Mouse (Mus musculus) spleen, adult 2 months (tissue): ENCODE data around the gene Olfr1444. TPM values are rescaled to one million over a fixed set of nuclear protein-coding genes. Genes with fewer than 3 reads are reported as not detected.

Source experiments
- DNase-seq, 2 experiments: peaks; one replicate each; pipeline versions ENCODE4 v3.0.0 to v3.0.0-alpha.2; 2012 to 2021; ENCODE audit warnings: low spot score in 2 of 2, low read depth in 1 of 2
- H3K27ac ChIP-seq: fragments of 200-500 bp; 2 replicates; pipeline ENCODE4 v1.5.1; 2012; ENCODE audit warnings: low read length, inconsistent platforms; ENCODE audit not compliant: insufficient read depth
- H3K27me3 ChIP-seq: fragments of 200-500 bp; 2 replicates; pipeline ENCODE4 v1.6.1; 2012; ENCODE audit warnings: mild to moderate bottlenecking, moderate library complexity, low read length, inconsistent platforms; ENCODE audit not compliant: control insufficient read depth, insufficient read depth
- H3K36me3 ChIP-seq: fragments of 200-500 bp; 2 replicates; pipeline ENCODE4 v1.6.1; 2012; ENCODE audit warnings: mild to moderate bottlenecking, low read length, inconsistent platforms; ENCODE audit not compliant: control insufficient read depth, insufficient read depth
- H3K4me1 ChIP-seq: fragments of 200-500 bp; 2 replicates; pipeline ENCODE4 v1.6.1; 2011; ENCODE audit warnings: inconsistent platforms; ENCODE audit not compliant: control insufficient read depth, insufficient read depth, insufficient read length
- H3K4me3 ChIP-seq: fragments of 200-500 bp; 2 replicates; pipeline ENCODE4 v1.5.1; 2011; ENCODE audit warnings: mild to moderate bottlenecking, inconsistent platforms; ENCODE audit not compliant: insufficient read depth, insufficient read length; ENCODE audit errors: extremely low read depth
- CTCF ChIP-seq: fragments of 200-500 bp; IDR thresholded peaks from 2 replicates; pipeline ENCODE4 v1.5.1; 2011; ENCODE audit warnings: mild to moderate bottlenecking, inconsistent platforms; ENCODE audit not compliant: insufficient read depth, insufficient read length, insufficient replicate concordance; ENCODE audit errors: extremely low read depth
- POLR2A ChIP-seq: fragments of 200-500 bp; IDR thresholded peaks from 2 replicates; pipeline ENCODE4 v1.6.1; 2011; ENCODE audit warnings: low read depth, low read length, inconsistent platforms
- WGBS: fragments of 180-500 bp; shearing (Covaris S2); methylation state at CpG from one replicate; pipeline ENCODE4 v1.1.7; 2018; 5-methylcytosine and 5-hydroxymethylcytosine counted together
- polyA plus RNA-seq: library from polyadenylated mRNA; depleted of rRNA; stranded (reverse); fragments of >200 nt; gene quantifications from 2 replicates; pipeline ENCODE4 v1.2.3, GENCODE M21; 2012; rRNA removed

The Olfr1444 gene
- polyA plus RNA-seq, result 0.16 and 0.20 TPM in 2 replicates

DNA sequence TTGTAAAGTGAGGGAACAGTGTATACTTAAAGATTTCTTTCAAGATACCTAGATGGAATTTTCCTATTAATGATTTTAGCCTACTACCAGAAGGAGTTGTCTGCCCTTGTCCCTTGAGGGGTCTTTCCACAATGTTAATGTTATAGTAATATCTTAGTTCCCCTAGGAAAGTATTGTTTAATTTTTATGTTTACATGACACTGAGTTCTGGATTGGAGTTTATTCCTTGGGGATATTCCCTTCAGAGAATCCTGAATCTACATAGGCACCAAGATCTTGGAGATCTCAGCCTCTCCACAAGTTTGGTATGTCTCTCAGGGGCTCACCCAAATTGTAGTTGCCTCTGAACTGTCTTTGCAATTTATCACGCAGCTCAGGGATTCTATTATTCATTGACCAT lies at the start of gene Olfr1444:
TSS of gene Olfr1444 (plus strand) at position 301 of the 400 bp plus-strand sequence.
- no peak within 1 kb of the TSS for H3K4me3 ChIP-seq
- no peaks in the 10 kb centered on the region for H3K36me3 ChIP-seq
- 59% methylated on average over 1 of the region's 1 CpGs for WGBS
- TF ChIP-seq POLR2A (no peak), CTCF (no peak)
- DNase-seq, result no peak
- H3K4me1 ChIP-seq, result no peaks in the 10 kb centered on the region
- no peak within 1 kb of the TSS for H3K27ac ChIP-seq
- H3K27me3 ChIP-seq, result no peaks in the 10 kb centered on the region

DNA sequence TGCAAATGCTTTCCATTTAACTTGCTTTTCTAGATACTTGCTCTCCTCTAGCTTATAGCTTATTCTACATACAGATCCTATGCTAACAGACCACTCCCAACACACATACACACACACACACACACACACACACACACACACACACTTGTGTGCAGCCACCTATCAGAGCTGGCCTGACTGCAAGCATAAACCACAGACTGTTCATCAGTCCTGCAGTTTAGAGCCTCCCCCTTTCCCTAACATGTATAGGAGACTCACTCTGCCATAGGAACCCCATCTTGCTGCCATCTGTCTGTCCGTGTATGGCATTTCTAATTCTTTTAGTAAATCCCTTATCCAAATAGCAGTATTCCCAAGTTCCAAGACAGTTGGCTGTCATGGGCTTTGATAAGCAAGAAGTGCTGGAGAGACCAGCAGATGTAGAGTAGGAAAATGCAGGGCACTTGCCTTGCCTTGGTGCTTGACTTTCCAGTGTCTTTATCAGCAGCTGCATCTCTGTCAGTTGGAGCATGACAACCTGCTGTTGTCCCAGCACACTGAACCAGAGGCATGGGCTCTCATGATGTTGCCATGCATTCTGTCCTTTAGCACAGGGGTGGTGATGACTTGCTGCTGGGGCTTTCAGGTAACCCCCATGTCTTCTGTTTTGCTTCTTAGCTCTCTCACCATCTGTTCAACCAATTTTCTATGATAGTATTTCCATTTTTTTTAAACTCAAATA lies 44.3 kb upstream of the Olfr1444 start:
- H3K27ac ChIP-seq, result no peak overlapping the region
- no peaks in the 10 kb centered on the region for H3K4me1 ChIP-seq
- H3K27me3 ChIP-seq, result no peaks in the 10 kb centered on the region
- no peak for DNase-seq
- H3K4me3 ChIP-seq, result no peak overlapping the region
- TF ChIP-seq POLR2A (no peak), CTCF (no peak)
- H3K36me3 ChIP-seq, result peaks cover 11% of the 10 kb centered on the region
- WGBS, result 81% methylated on average over 1 of the region's 1 CpGs

DNA sequence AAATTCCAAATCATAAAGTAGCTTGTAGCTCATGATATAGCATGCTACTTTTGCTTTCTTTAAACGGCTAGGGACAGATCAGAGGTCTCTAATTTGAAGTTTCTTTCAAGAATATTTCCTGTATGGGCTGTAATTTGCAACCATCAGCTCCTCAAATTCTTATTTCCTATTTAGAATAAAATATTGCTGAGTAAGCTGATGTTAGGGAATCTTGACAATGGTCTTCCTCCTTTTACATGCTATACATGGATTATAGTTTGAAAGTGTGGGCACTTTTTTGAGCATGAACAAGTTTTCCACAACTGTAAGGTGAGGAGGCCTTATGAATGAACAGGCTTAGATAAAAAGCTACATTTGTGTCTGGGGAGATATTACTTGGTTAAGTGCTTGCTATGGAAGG lies 43.2 kb upstream of the Olfr1444 start:
- DNase-seq, result no peak
- WGBS, result 67% methylated on average over 1 of the region's 1 CpGs
- Histone ChIP-seq H3K27me3 (no peaks in the 10 kb centered on the region), H3K4me3 (no peak overlapping the region), H3K27ac (no peak overlapping the region), H3K4me1 (no peaks in the 10 kb centered on the region; the same call in 1 of the 2 replicates), H3K36me3 (peaks cover 11% of the 10 kb centered on the region)
- no peak for TF ChIP-seq CTCF
- no peak for TF ChIP-seq POLR2A

DNA sequence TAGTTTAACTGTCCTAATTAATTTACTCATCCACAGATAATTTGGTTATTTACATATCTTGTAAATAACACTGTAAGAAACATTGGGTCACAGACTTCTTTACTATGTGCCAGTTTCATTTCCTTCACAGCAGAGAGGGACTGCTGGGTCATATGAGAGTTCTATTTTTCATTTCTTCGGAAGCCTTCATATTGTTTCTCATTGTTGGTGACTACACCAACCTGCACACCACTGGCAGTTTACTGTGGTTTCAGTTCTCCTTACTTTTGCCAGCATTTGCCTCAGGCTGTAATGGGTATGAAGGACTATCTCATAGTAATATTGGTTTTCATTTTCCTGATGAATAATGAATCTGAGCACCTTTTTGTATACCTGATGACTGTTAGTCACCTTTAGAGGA lies 38.6 kb upstream of the Olfr1444 start:
- no peak for DNase-seq
- 30% methylated on average over 1 of the region's 1 CpGs for WGBS
- TF ChIP-seq CTCF (no peak), POLR2A (no peak)
- H3K36me3 ChIP-seq, result no peaks in the 10 kb centered on the region; the same call in 1 of the 2 replicates
- no peaks in the 10 kb centered on the region for H3K27me3 ChIP-seq
- no peak overlapping the region for H3K27ac ChIP-seq
- H3K4me3 ChIP-seq, result no peak overlapping the region
- no peaks in the 10 kb centered on the region; the same call in none of the 2 replicates for H3K4me1 ChIP-seq

DNA sequence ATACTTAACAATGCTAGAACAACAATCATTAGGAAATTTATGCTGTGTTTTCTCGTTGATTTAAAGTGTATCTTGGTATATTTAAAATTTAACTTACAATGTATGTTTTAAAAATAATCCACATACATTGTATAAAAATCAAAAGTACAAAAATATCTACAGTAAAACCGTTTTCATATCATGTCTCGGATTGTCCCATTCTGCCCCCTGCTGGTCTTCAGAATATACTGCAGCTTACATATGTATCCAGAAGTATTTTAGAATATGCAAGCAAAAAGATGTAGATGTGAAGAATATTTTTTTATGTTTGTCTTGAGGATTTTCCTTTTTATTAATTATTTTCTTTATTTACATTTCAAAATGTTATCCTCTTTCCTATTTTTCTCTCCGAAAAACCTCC lies 36.7 kb upstream of the Olfr1444 start:
- no peaks in the 10 kb centered on the region for H3K27me3 ChIP-seq
- WGBS, result 25% methylated on average over 4 of the region's 4 CpGs
- H3K4me3 ChIP-seq, result no peak overlapping the region
- peak; percentile 30 to 33 for DNase-seq
- H3K4me1 ChIP-seq, result no peaks in the 10 kb centered on the region; the same call in none of the 2 replicates
- TF ChIP-seq POLR2A, result no peak
- TF ChIP-seq CTCF, result no peak
- no peak overlapping the region for H3K27ac ChIP-seq
- H3K36me3 ChIP-seq, result peaks cover 11% of the 10 kb centered on the region

DNA sequence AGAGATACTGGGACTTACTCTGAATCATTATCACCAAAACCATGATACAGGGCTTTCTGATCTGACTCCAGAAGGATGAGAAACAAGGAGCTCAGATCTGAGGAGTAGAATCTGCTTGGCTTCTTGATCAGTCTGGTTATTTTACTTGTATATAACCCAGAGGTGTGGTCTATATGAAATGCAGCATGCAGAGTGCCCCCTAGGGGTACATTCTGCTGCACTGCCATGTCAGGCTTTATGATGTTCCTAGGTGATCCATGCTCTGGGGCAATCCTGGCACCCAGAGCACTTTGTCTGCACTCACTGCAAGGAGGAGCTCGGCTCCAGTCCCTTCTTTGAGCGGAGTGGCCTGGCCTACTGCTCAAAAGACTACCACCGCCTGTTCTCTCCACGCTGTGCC lies 32.5 kb upstream of the Olfr1444 start:
- H3K36me3 ChIP-seq, result peaks cover 19% of the 10 kb centered on the region
- no peak for DNase-seq
- H3K4me3 ChIP-seq, result no peak overlapping the region
- H3K27ac ChIP-seq, result no peak overlapping the region
- H3K27me3 ChIP-seq, result no peaks in the 10 kb centered on the region
- H3K4me1 ChIP-seq, result no peaks in the 10 kb centered on the region
- no peak for TF ChIP-seq CTCF
- TF ChIP-seq POLR2A, result no peak
- whole genome bisulfite sequencing, result 83% methylated on average over 4 of the region's 4 CpGs

DNA sequence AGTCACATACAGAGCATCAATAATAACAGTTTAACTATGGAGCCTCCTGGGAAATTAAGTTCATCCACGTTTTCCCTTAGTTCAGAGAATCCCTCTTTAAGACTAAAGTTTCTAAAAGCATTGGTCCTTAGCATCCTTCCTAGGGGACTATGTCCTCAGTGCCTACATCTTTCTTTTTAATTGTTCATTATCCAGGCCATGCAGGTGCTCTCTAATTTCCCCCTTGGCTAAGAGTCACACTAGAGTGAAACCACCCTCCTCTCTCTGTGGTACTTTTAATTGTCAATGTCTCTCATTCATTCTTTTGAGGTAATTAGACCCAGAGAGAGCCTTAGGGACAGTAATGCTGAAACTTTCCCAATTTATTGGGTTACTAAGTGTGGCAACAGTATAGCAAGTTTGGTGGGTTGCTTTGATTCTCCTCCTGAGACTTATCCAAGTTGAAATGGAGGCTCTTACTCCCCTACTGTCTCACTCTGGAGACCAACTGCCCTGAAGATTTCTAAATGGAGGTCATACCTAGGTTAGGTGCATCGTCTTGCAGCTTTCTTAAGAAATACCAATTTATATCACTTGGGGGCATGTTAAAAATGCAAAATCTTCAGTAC lies 26.2 kb upstream of the Olfr1444 start:
- no peak overlapping the region for H3K4me3 ChIP-seq
- H3K4me1 ChIP-seq, result no peaks in the 10 kb centered on the region; the same call in 1 of the 2 replicates
- H3K27me3 ChIP-seq, result no peaks in the 10 kb centered on the region
- no peak for DNase-seq
- WGBS, result 81% methylated on average over 2 of the region's 2 CpGs
- peaks cover 25% of the 10 kb centered on the region for H3K36me3 ChIP-seq
- TF ChIP-seq CTCF (no peak), POLR2A (no peak)
- no peak overlapping the region for H3K27ac ChIP-seq
